ENCODE assay signal across 47 mouse cellular contexts in genomic region chr11:83568061-83568460, GRCm38 (mm10). TPM values are rescaled to one million over a fixed set of nuclear protein-coding genes. Genes with fewer than 3 reads are reported as not detected.
"Had no signal": no experiment of that assay in that cellular context is flagged by ENCODE, and none has a peak within 500 bp of the region (broad histone marks: within the 10 kb centered on the region; RNA-seq: fewer than 3 reads in every experiment).

No protein-coding gene starts in this region.

- DNase-seq: heart, postnatal 10 days; heart, postnatal 14 days; heart, postnatal 36 days; kidney, adult 11 months; kidney, adult 18-20 months; kidney, adult 2 months; kidney, adult 8-10 months; kidney, adult 9 months; kidney, postnatal 10 days; kidney, postnatal 14 days; kidney, postnatal 25 days; kidney, postnatal 36 days; kidney, postnatal 4 days; layer of hippocampus, adult 9-11 months; layer of hippocampus, postnatal 36 days had no signal

RNA-seq across cellular contexts. Expression of gene Ccl9, which starts 10.4 kb away (rescaled TPM):
- polyA plus RNA-seq: inflammation-experienced regulatory T-cells, adult 6 months had no signal

RNA-seq across cellular contexts. Expression of gene Ccl6, which starts 24.8 kb away (rescaled TPM):
- total RNA-seq: hindbrain, postnatal 0 days had no signal

RNA-seq across cellular contexts. Expression of gene Ccl5, which starts 37.7 kb away (rescaled TPM):
- total RNA-seq: heart, postnatal 10 days; heart, postnatal 25 days; hindbrain, postnatal 0 days; layer of hippocampus, adult 18-20 months; layer of hippocampus, adult 2 months; layer of hippocampus, postnatal 10 days; layer of hippocampus, postnatal 14 days; layer of hippocampus, postnatal 25 days; layer of hippocampus, postnatal 36 days; left cerebral cortex, adult 18-20 months; left cerebral cortex, adult 2 months had no signal
- polyA plus RNA-seq: heart, embryonic 12.5 days; hindbrain, embryonic 10.5 days; hindbrain, embryonic 12.5 days; hindbrain, embryonic 13.5 days; hindbrain, embryonic 14.5 days; hindbrain, embryonic 15.5 days; kidney, embryonic 14.5 days; kidney, embryonic 15.5 days had no signal

RNA-seq across cellular contexts. Expression of gene Heatr9, which starts 46.1 kb away (rescaled TPM):
- total RNA-seq: heart, postnatal 10 days; heart, postnatal 14 days; heart, postnatal 25 days; heart, postnatal 36 days; hematopoietic stem cell, adult 5-6 weeks; hindbrain, postnatal 0 days; layer of hippocampus, adult 18-20 months; layer of hippocampus, adult 2 months; layer of hippocampus, adult 8-10 months; layer of hippocampus, postnatal 10 days; layer of hippocampus, postnatal 14 days; layer of hippocampus, postnatal 25 days; layer of hippocampus, postnatal 36 days; left cerebral cortex, adult 18-20 months; left cerebral cortex, adult 2 months; left cerebral cortex, adult 8-10 months had no signal
- polyA plus RNA-seq: heart, embryonic 12.5 days; heart, embryonic 13.5 days; heart, embryonic 14.5 days; heart, embryonic 15.5 days; heart, postnatal 0 days; hindbrain, embryonic 11.5 days; hindbrain, embryonic 12.5 days; hindbrain, embryonic 13.5 days; hindbrain, embryonic 14.5 days; hindbrain, embryonic 15.5 days; hindbrain, embryonic 16.5 days; hindbrain, postnatal 0 days; intestine, embryonic 14.5 days; intestine, embryonic 15.5 days; intestine, embryonic 16.5 days; intestine, postnatal 0 days; kidney, embryonic 14.5 days; kidney, embryonic 15.5 days; kidney, postnatal 0 days had no signal
